Comparison of ENCODE assay signal across 10 mouse cellular contexts in genomic region chr12:80944963-80945333, GRCm38 (mm10). TPM values are rescaled to one million over a fixed set of nuclear protein-coding genes. Genes with fewer than 3 reads are reported as not detected.
DNase-seq lines count a peak whose midpoint lies in the region; ATAC-seq and TF ChIP-seq lines count a peak whose summit lies in the region.
"Not testable (repeated sequence)": the region's sequence is repeated elsewhere in the genome, so short reads cannot be mapped to it uniquely, and the experiment has no call there.
"Had no signal": no experiment of that assay in that cellular context is flagged by ENCODE, and none has a peak within 500 bp of the region (broad histone marks: within the 10 kb centered on the region; RNA-seq: fewer than 3 reads in every experiment).

No protein-coding gene starts in this region.

- H3K4me2 ChIP-seq in forebrain, embryonic 14.5 days (ENCODE audit: low read length), result peak overlapping the region; percentile 43
- peak overlapping the region; percentile 54 for H3K4me2 ChIP-seq in heart, postnatal 0 days (ENCODE audit: low read depth, low read length)
- H3K4me2 ChIP-seq in liver, embryonic 12.5 days, result peak overlapping the region; percentile 86

- TF ChIP-seq CTCF in cortical plate, adult 2 months (IDR thresholded peaks at IDR 0.05; ENCODE audit: extremely low read depth, insufficient read depth, low read length); heart, postnatal 0 days (IDR thresholded peaks at IDR 0.05; ENCODE audit: low read depth); kidney, adult 2 months (conservative IDR thresholded peaks at IDR 0.05; ENCODE audit: insufficient read depth, insufficient read length, low read depth, low read length); olfactory bulb, adult 2 months (IDR thresholded peaks at IDR 0.05; ENCODE audit: insufficient read depth, low read depth, low read length): not testable (repeated sequence)

- peaks cover 29% of the 10 kb centered on the region for H3K36me3 ChIP-seq in forebrain, embryonic 14.5 days (ENCODE audit: control insufficient read depth, insufficient read depth, low read length)
- peaks cover 30% of the 10 kb centered on the region for H3K36me3 ChIP-seq in heart, postnatal 0 days (replicated peaks; ENCODE audit: control insufficient read depth, insufficient read depth, low read length)
- H3K36me3 ChIP-seq in kidney, adult 2 months (ENCODE audit: control insufficient read depth, insufficient read depth, low read length), result peaks cover 16% of the 10 kb centered on the region
- peaks cover 36% of the 10 kb centered on the region for H3K36me3 ChIP-seq in liver, embryonic 12.5 days

- ATAC-seq in CD4-positive, CD25-positive, alpha-beta regulatory T cell, adult 4 months, result peak; percentile 6
- peak; percentile 30 for ATAC-seq in forebrain, embryonic 14.5 days
- ATAC-seq in heart, postnatal 0 days (ENCODE audit: insufficient read depth, low read depth), result peak; percentile 16; the same call in 1 of the 2 replicates
- not testable (repeated sequence) for ATAC-seq in liver, embryonic 12.5 days
- peak; percentile 18; the same call in 1 of the 2 replicates for ATAC-seq in megakaryocyte-erythroid progenitor cell, adult 5-6 weeks (replicated peaks; ENCODE audit: low FRiP score, low TSS enrichment, poor library complexity, severe bottlenecking)

- not testable (repeated sequence) for TF ChIP-seq EP300 in heart, postnatal 0 days (IDR thresholded peaks at IDR 0.05; ENCODE audit: low read depth)

- TF ChIP-seq POLR2A in cortical plate, adult 2 months (IDR thresholded peaks at IDR 0.05; ENCODE audit: extremely low read depth, insufficient read depth, low read length); kidney, adult 2 months (IDR thresholded peaks at IDR 0.05; ENCODE audit: low read depth, low read length); olfactory bulb, adult 2 months (IDR thresholded peaks at IDR 0.05; ENCODE audit: insufficient read depth, low read depth, low read length): not testable (repeated sequence)

- not testable (repeated sequence) for H3K27ac ChIP-seq in cortical plate, adult 2 months (ENCODE audit: insufficient read depth, low read length)
- 0 out of 2 replicates have a peak overlapping the region, but pooled peaks have one; percentile 92 for H3K27ac ChIP-seq in forebrain, embryonic 14.5 days (ENCODE audit: low read depth, low read length)
- H3K27ac ChIP-seq in heart, postnatal 0 days (ENCODE audit: low read depth), result peak overlapping the region; percentile 100
- H3K27ac ChIP-seq in kidney, adult 2 months (ENCODE audit: insufficient read depth, low read depth, low read length), result peak overlapping the region; percentile 85
- H3K27ac ChIP-seq in liver, embryonic 12.5 days, result peak overlapping the region; percentile 97
- peak overlapping the region; percentile 60; the same call in 1 of the 2 replicates for H3K27ac ChIP-seq in olfactory bulb, adult 2 months (ENCODE audit: insufficient read depth, low read depth, low read length)

- not testable (repeated sequence) for DNase-seq in forebrain, embryonic 14.5 days (ENCODE audit: low spot score); heart, postnatal 0 days (ENCODE audit: low spot score); kidney, adult 2 months

- H3K27me3 ChIP-seq in forebrain, embryonic 14.5 days (replicated peaks; ENCODE audit: control insufficient read depth, insufficient read depth, low read length); heart, postnatal 0 days (ENCODE audit: control insufficient read depth, insufficient read depth, low read length); kidney, adult 2 months (replicated peaks; ENCODE audit: control insufficient read depth, insufficient read depth, low read length); liver, embryonic 12.5 days (replicated peaks): not testable (repeated sequence)

- H3K9me3 ChIP-seq in forebrain, embryonic 14.5 days (replicated peaks; ENCODE audit: control insufficient read depth, low read length); heart, postnatal 0 days (replicated peaks; ENCODE audit: control insufficient read depth, low read length); liver, embryonic 12.5 days (replicated peaks): not testable (repeated sequence)

- peak overlapping the region; percentile 49 for H3K9ac ChIP-seq in forebrain, embryonic 14.5 days (ENCODE audit: low read length)
- peak overlapping the region; percentile 100 for H3K9ac ChIP-seq in heart, postnatal 0 days (replicated peaks; ENCODE audit: low read depth, low read length)
- peak overlapping the region; percentile 99 for H3K9ac ChIP-seq in liver, embryonic 12.5 days

- WGBS in forebrain, embryonic 14.5 days, result under 1% methylated on average over 9 of the region's 9 CpGs
- 0% methylated on average over 9 of the region's 9 CpGs for WGBS in heart, postnatal 0 days
- under 1% methylated on average over 9 of the region's 9 CpGs for WGBS in kidney, adult 2 months
- WGBS in liver, embryonic 12.5 days (ENCODE audit: insufficient replicate concordance), result under 1% methylated on average over 9 of the region's 9 CpGs
- 0% methylated on average over 9 of the region's 9 CpGs for WGBS in olfactory bulb, adult 2 months

- peak overlapping the region; percentile 93 for H3K4me3 ChIP-seq in cortical plate, adult 2 months (ENCODE audit: insufficient read depth, low read length)
- peak overlapping the region; percentile 98 for H3K4me3 ChIP-seq in forebrain, embryonic 14.5 days (ENCODE audit: low read depth, low read length)
- H3K4me3 ChIP-seq in heart, postnatal 0 days (ENCODE audit: low read depth, low read length), result peak overlapping the region; percentile 99
- peak overlapping the region; percentile 88 for H3K4me3 ChIP-seq in kidney, adult 2 months (ENCODE audit: insufficient read depth, low read depth, low read length)
- peak overlapping the region; percentile 93 for H3K4me3 ChIP-seq in liver, embryonic 12.5 days
- peak overlapping the region; percentile 91 for H3K4me3 ChIP-seq in olfactory bulb, adult 2 months (ENCODE audit: insufficient read depth, low read depth, low read length)

- H3K4me1 ChIP-seq in cortical plate, adult 2 months (ENCODE audit: control insufficient read depth, insufficient read depth, low read length); forebrain, embryonic 14.5 days (ENCODE audit: control insufficient read depth, insufficient read depth, low read length); heart, postnatal 0 days (ENCODE audit: control insufficient read depth, insufficient read depth); kidney, adult 2 months (ENCODE audit: control insufficient read depth, insufficient read depth, low read length): not testable (repeated sequence)
- H3K4me1 ChIP-seq in liver, embryonic 12.5 days, result peaks cover 68% of the 10 kb centered on the region
- peaks cover 13% of the 10 kb centered on the region for H3K4me1 ChIP-seq in olfactory bulb, adult 2 months (ENCODE audit: control insufficient read depth, insufficient read depth, low read length)

RNA-seq across cellular contexts. Expression of gene Srsf5, which starts 0.4 kb away (rescaled TPM):
- 100 to 1,000 TPM; 520 to 757 TPM for polyA plus RNA-seq in CD4-positive, CD25-positive, alpha-beta regulatory T cell, adult 4 months (2017; shearing (Covaris generic))
- polyA plus RNA-seq in cortical plate, adult 2 months (2012; rRNA removed), result 627 and 699 TPM in 2 replicates
- polyA plus RNA-seq in forebrain, embryonic 14.5 days (2014; fragmentation: Nextera tagmentation; extraction: Ambion mirVana), result 245 and 274 TPM in 2 replicates
- total RNA-seq in heart, postnatal 0 days (2014; rRNA removed; ENCODE audit: low replicate concordance), result 227 and 333 TPM in 2 replicates
- polyA plus RNA-seq in heart, postnatal 0 days (2015; fragmentation: Nextera tagmentation; extraction: Ambion mirVana), result 204 and 275 TPM in 2 replicates
- polyA plus RNA-seq in kidney, adult 2 months (2012; rRNA removed), result 233 and 243 TPM in 2 replicates
- 357 and 402 TPM in 2 replicates for polyA plus RNA-seq in liver, embryonic 12.5 days (2016; fragmentation: Nextera tagmentation; extraction: Ambion mirVana)
- total RNA-seq in megakaryocyte-erythroid progenitor cell, adult 5-6 weeks (2014; fragmentation: Nextera tagmentation), result 313 and 330 TPM in 2 replicates
- total RNA-seq in megakaryocyte-erythroid progenitor cell, adult 5-6 weeks (2017), result 760 and 1,064 TPM in 2 replicates
- 488 and 574 TPM in 2 replicates for polyA plus RNA-seq in olfactory bulb, adult 2 months (2012; ENCODE audit: insufficient read depth, insufficient read length, low replicate concordance, missing spikeins)

RNA-seq across cellular contexts. Expression of gene Slc10a1, which starts 23.6 kb away (rescaled TPM):
- polyA plus RNA-seq in CD4-positive, CD25-positive, alpha-beta regulatory T cell, adult 4 months (2017; shearing (Covaris generic)), result 1 to 10 TPM; 1.2 TPM
- not detected in 2 replicates for polyA plus RNA-seq in cortical plate, adult 2 months (2012; rRNA removed)
- 0.10 and 0.22 TPM in 2 replicates for polyA plus RNA-seq in forebrain, embryonic 14.5 days (2014; fragmentation: Nextera tagmentation; extraction: Ambion mirVana)
- 1.5 TPM in 1 of 2 replicates, not detected in the other for total RNA-seq in heart, postnatal 0 days (2014; rRNA removed; ENCODE audit: low replicate concordance)
- polyA plus RNA-seq in heart, postnatal 0 days (2015; fragmentation: Nextera tagmentation; extraction: Ambion mirVana), result 0.37 and 0.40 TPM in 2 replicates
- polyA plus RNA-seq in kidney, adult 2 months (2012; rRNA removed), result 0.38 and 0.79 TPM in 2 replicates
- polyA plus RNA-seq in liver, embryonic 12.5 days (2016; fragmentation: Nextera tagmentation; extraction: Ambion mirVana), result 0.57 and 0.60 TPM in 2 replicates
- total RNA-seq in megakaryocyte-erythroid progenitor cell, adult 5-6 weeks (2014; fragmentation: Nextera tagmentation), result not detected in 2 replicates
- 1.8 TPM in 1 of 2 replicates, not detected in the other for total RNA-seq in megakaryocyte-erythroid progenitor cell, adult 5-6 weeks (2017)
- not detected in 2 replicates for polyA plus RNA-seq in olfactory bulb, adult 2 months (2012; ENCODE audit: insufficient read depth, insufficient read length, low replicate concordance, missing spikeins)
- total RNA-seq: heart, postnatal 10 days; left cerebral cortex, postnatal 10 days had no signal

Comparison
In these comparisons a context has a peak if more than half of its experiments do, and no peak if none do; other contexts are left out.
1. H3K9ac ChIP-seq: peak in every context shown above with its lines; median percentile 100 in heart, postnatal 0 days; 99 in liver, embryonic 12.5 days; 49 in forebrain, embryonic 14.5 days.